In the genomic region with DNA sequence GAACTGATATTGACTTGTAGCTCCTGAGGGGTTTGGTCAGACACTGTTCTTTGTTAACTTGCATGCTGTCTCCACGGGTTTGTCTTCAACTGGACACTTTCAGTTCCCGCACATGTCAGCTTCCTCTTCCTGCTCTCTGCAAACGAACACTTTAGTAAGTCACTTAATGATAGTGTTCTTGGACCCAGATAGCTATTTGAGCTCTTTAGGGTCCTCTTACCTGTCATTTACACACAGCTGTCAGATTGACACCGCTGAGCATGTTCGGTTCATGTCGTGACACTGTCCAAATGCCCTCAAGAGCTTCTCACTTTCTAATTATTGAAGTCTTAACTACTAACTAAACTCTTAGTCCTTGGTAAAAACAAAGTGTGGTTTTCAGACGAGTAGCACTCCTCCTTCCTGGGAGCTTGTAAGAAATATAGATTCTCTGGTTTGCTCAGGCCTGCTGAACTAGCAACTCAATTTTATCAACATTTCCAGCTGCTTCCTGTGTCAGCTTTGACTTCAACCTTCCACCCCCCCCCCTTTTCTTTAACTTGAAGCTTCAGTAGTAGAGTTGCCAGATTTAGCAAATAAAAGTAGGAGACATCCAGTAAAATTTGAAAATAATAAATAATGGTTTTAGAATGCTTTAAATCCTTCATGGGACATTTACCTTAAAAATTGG, we compare ENCODE assay signal across 8 mouse cellular contexts. TPM values are rescaled to one million over a fixed set of nuclear protein-coding genes. Genes with fewer than 3 reads are reported as not detected.
DNase-seq lines count a peak whose midpoint lies in the region; ATAC-seq and TF ChIP-seq lines count a peak whose summit lies in the region.

A gene (plus strand): TSS at position 620 of the 670 bp plus-strand sequence.

- H3K36me3 ChIP-seq in G1E (replicated peaks): peaks cover 6% of the 10 kb centered on the region
- no peaks in the 10 kb centered on the region for H3K36me3 ChIP-seq in forebrain, embryonic 11.5 days (ENCODE audit: control insufficient read depth, insufficient read depth, low read length)
- no peaks in the 10 kb centered on the region for H3K36me3 ChIP-seq in midbrain, embryonic 14.5 days (ENCODE audit: control insufficient read depth, insufficient read depth, low read length)

- H3K4me3 ChIP-seq in G1E (ENCODE audit: low read depth, low read length): peak within 1 kb of the TSS; percentile 74
- peak within 1 kb of the TSS; percentile 91 for H3K4me3 ChIP-seq in forebrain, embryonic 11.5 days (ENCODE audit: low read depth, low read length)
- peak within 1 kb of the TSS; percentile 94 for H3K4me3 ChIP-seq in midbrain, embryonic 14.5 days (replicated peaks; ENCODE audit: low read depth, low read length)

- peak; percentile 58 for ATAC-seq in G1E (ENCODE audit: extremely low read depth, insufficient number of reproducible peaks, low FRiP score, poor library complexity, severe bottlenecking)
- ATAC-seq in forebrain, embryonic 11.5 days (replicated peaks; ENCODE audit: low FRiP score): no peak
- ATAC-seq in midbrain, embryonic 14.5 days (ENCODE audit: low FRiP score, low TSS enrichment): no peak

- H3K27me3 ChIP-seq in G1E (ENCODE audit: insufficient read depth, low read length): no peaks in the 10 kb centered on the region
- no peaks in the 10 kb centered on the region for H3K27me3 ChIP-seq in forebrain, embryonic 11.5 days (ENCODE audit: control insufficient read depth, insufficient read depth, low read length)
- H3K27me3 ChIP-seq in midbrain, embryonic 14.5 days (ENCODE audit: control insufficient read depth, insufficient read depth, low read length): no peaks in the 10 kb centered on the region

- 81% methylated on average over 7 of the region's 7 CpGs for WGBS in forebrain, embryonic 11.5 days
- WGBS in midbrain, embryonic 14.5 days: 89% methylated on average over 7 of the region's 7 CpGs

- peaks cover 4% of the 10 kb centered on the region for H3K9me3 ChIP-seq in G1E (replicated peaks)
- no peaks in the 10 kb centered on the region for H3K9me3 ChIP-seq in forebrain, embryonic 11.5 days (ENCODE audit: control insufficient read depth, low read length)
- no peaks in the 10 kb centered on the region for H3K9me3 ChIP-seq in midbrain, embryonic 14.5 days (ENCODE audit: control insufficient read depth, low read length)

- intact Hi-C loops in heart, postnatal 25 days (cut with DNase I): loop anchor here (5.0 kb wide), 1 partner anchor 57 kb away; a partner anchor contains a TSS
- intact Hi-C loops in left cerebral cortex, postnatal 25 days (cut with DNase I): no loop called here

- H3K27ac ChIP-seq in forebrain, embryonic 11.5 days (ENCODE audit: low read depth, low read length): peak within 1 kb of the TSS; percentile 89
- peak within 1 kb of the TSS; percentile 93 for H3K27ac ChIP-seq in midbrain, embryonic 14.5 days (replicated peaks; ENCODE audit: low read depth, low read length)

- DNase-seq in 416B (ENCODE audit: low read depth) (peak; percentile 70), G1E (ENCODE audit: low spot score) (no peak)
- DNase-seq in forebrain, embryonic 11.5 days (ENCODE audit: low spot score): no peak
- no peak for DNase-seq in heart, postnatal 25 days (ENCODE audit: low spot score)
- peak in 1 of 2 experiments; percentile 45 for DNase-seq in left cerebral cortex, postnatal 25 days (ENCODE audit: low spot score in 2 of 2)
- no peak for DNase-seq in midbrain, embryonic 14.5 days
- no peak for DNase-seq in yolk sac, embryonic 10.5 days (ENCODE audit: low spot score)
- no peak for DNase-seq in cerebellum, postnatal 10 days

- TF ChIP-seq CTCF in G1E (IDR thresholded peaks at IDR 0.05; ENCODE audit: low read depth, low read length): no peak

- H3K4me1 ChIP-seq in G1E (ENCODE audit: insufficient read depth, low read depth, low read length): peaks cover 31% of the 10 kb centered on the region
- no peaks in the 10 kb centered on the region for H3K4me1 ChIP-seq in forebrain, embryonic 11.5 days (replicated peaks; ENCODE audit: control insufficient read depth, insufficient read depth, low read length)
- H3K4me1 ChIP-seq in midbrain, embryonic 14.5 days (ENCODE audit: control insufficient read depth, insufficient read depth, low read length): peaks cover 12% of the 10 kb centered on the region

- H3K9ac ChIP-seq in forebrain, embryonic 11.5 days (ENCODE audit: low read length): peak within 1 kb of the TSS; percentile 93
- peak within 1 kb of the TSS; percentile 95 for H3K9ac ChIP-seq in midbrain, embryonic 14.5 days (replicated peaks; ENCODE audit: low read length)

- peak within 1 kb of the TSS; percentile 70; the same call in 1 of the 2 replicates for H3K4me2 ChIP-seq in forebrain, embryonic 11.5 days (ENCODE audit: low read depth, low read length, severe bottlenecking)
- peak within 1 kb of the TSS; percentile 53 for H3K4me2 ChIP-seq in midbrain, embryonic 14.5 days (ENCODE audit: low read length)

RNA-seq across cellular contexts. Expression of the gene that starts here (rescaled TPM):
- 193 and 196 TPM in 2 replicates for total RNA-seq in G1E (2014; fragmentation: Nextera tagmentation)
- total RNA-seq in G1E (2017): 290 and 302 TPM in 2 replicates
- polyA plus RNA-seq in G1E (2012): 13.9 and 18.7 TPM in 2 replicates
- 242 and 251 TPM in 2 replicates for polyA plus RNA-seq in forebrain, embryonic 11.5 days (2014; fragmentation: Nextera tagmentation; extraction: Ambion mirVana)
- total RNA-seq in heart, postnatal 25 days (2021): 100 to 1,000 TPM; 141 to 158 TPM
- 100 to 1,000 TPM; 235 to 239 TPM for total RNA-seq in left cerebral cortex, postnatal 25 days (2021)
- 246 and 272 TPM in 2 replicates for polyA plus RNA-seq in midbrain, embryonic 14.5 days (2014; fragmentation: Nextera tagmentation; extraction: Ambion mirVana)

Comparison
In these comparisons a context has a peak if more than half of its experiments do, and no peak if none do; other contexts are left out.
1. RNA of the gene that starts here (polyA plus RNA-seq): 246 to 272 TPM in midbrain, embryonic 14.5 days and 242 to 251 TPM in forebrain, embryonic 11.5 days; 13.9 to 18.7 TPM in G1E; every median in the first group is over 10 times any median in the second.
2. Peak in every context shown above with its lines, with median percentiles within 50 percentile points of each other: H3K4me3 ChIP-seq.